Mouse (Mus musculus) embryo, embryonic 10 days (tissue): ENCODE results near the gene Il1r2.

Experiments
- DNase-seq: peaks from one replicate; pipeline ENCODE4 v3.0.0-alpha.2; 2015; ENCODE audit warnings: low spot score

The Il1r2 gene

GRCm38 (mm10) chr1:40073779-40074178 is at the start of gene Il1r2:
Gene Il1r2, plus strand, starts transcription at chr1:40074079.
- DNase-seq = no peak

- no peak for DNase-seq
Observed at GRCm38 (mm10) chr1:40024554-40025320, 49.1 kb upstream of the Il1r2 start.

- DNase-seq = no peak
Observed at GRCm38 (mm10) chr1:40025416-40025815, 48.5 kb upstream of the Il1r2 start.

- DNase-seq = no peak
Observed at GRCm38 (mm10) chr1:40027116-40027620, 46.7 kb upstream of the Il1r2 start.

GRCm38 (mm10) chr1:40028207-40028998 is 45.5 kb upstream of the Il1r2 start:
- no peak for DNase-seq

GRCm38 (mm10) chr1:40029597-40029996 is 44.3 kb upstream of the Il1r2 start:
- DNase-seq = no peak

GRCm38 (mm10) chr1:40030287-40030975 is 43.4 kb upstream of the Il1r2 start:
- no peak for DNase-seq

GRCm38 (mm10) chr1:40030976-40031356 is 42.9 kb upstream of the Il1r2 start:
- no peak for DNase-seq

GRCm38 (mm10) chr1:40031626-40032025 is 42.3 kb upstream of the Il1r2 start:
- no peak for DNase-seq

- DNase-seq = no peak
Observed at GRCm38 (mm10) chr1:40033315-40033714, 40.6 kb upstream of the Il1r2 start.

GRCm38 (mm10) chr1:40033743-40034420 is 40.0 kb upstream of the Il1r2 start:
- no peak for DNase-seq

- DNase-seq = no peak
Observed at GRCm38 (mm10) chr1:40037831-40038230, 36.0 kb upstream of the Il1r2 start.

GRCm38 (mm10) chr1:40045686-40046085 is 28.2 kb upstream of the Il1r2 start:
- DNase-seq = no peak

- DNase-seq = no peak
Observed at GRCm38 (mm10) chr1:40046600-40046999, 27.3 kb upstream of the Il1r2 start.

- no peak for DNase-seq
Observed at GRCm38 (mm10) chr1:40051157-40051556, 22.7 kb upstream of the Il1r2 start.

- DNase-seq = peak; percentile 27
Observed at GRCm38 (mm10) chr1:40052156-40052555, 21.7 kb upstream of the Il1r2 start.

- no peak for DNase-seq
Observed at GRCm38 (mm10) chr1:40053071-40053470, 20.8 kb upstream of the Il1r2 start.

- no peak for DNase-seq
Observed at GRCm38 (mm10) chr1:40055051-40055450, 18.8 kb upstream of the Il1r2 start.

- DNase-seq = no peak
Observed at GRCm38 (mm10) chr1:40055963-40056362, 17.9 kb upstream of the Il1r2 start.

GRCm38 (mm10) chr1:40057351-40057750 is 16.5 kb upstream of the Il1r2 start:
- no peak for DNase-seq

GRCm38 (mm10) chr1:40058013-40058412 is 15.9 kb upstream of the Il1r2 start:
- DNase-seq = no peak
